Mouse (Mus musculus) stomach, embryonic 16.5 days (tissue): Measurements from ENCODE around the gene Ubash3b. TPM values are rescaled to one million over a fixed set of nuclear protein-coding genes. Genes with fewer than 3 reads are reported as not detected.

Experiments used
- ATAC-seq: fragments of 200-750 bp; cut with Nextera tagmentation; 2 replicates; pipeline ENCODE4 v1.8.0; 2017; ENCODE audit warnings: moderate number of reproducible peaks, moderate TSS enrichment; ENCODE audit not compliant: insufficient read depth, low FRiP score
- H3K27ac ChIP-seq: fragments of 300-500 bp; sonication (generic); 2 replicates; pipeline ENCODE4 v1.5.1; 2014; ENCODE audit warnings: low read length
- H3K27me3 ChIP-seq: fragments of 300-500 bp; sonication (generic); 2 replicates; pipeline ENCODE4 v1.6.1; 2014; ENCODE audit warnings: low read length, control low read depth, mixed read lengths; ENCODE audit not compliant: control insufficient read depth, insufficient read depth
- H3K36me3 ChIP-seq: fragments of 300-500 bp; sonication (generic); 2 replicates; pipeline ENCODE4 v1.6.1; 2014; ENCODE audit warnings: low read length; ENCODE audit not compliant: control insufficient read depth, insufficient read depth
- H3K4me1 ChIP-seq: fragments of 300-500 bp; sonication (generic); 2 replicates; pipeline ENCODE4 v1.6.1; 2014; ENCODE audit warnings: low read length, control low read depth, mixed read lengths; ENCODE audit not compliant: control insufficient read depth, insufficient read depth
- H3K4me2 ChIP-seq: fragments of 300-500 bp; sonication (generic); 2 replicates; pipeline ENCODE4 v1.6.1; 2014; ENCODE audit warnings: low read depth, low read length, mixed read lengths
- H3K4me3 ChIP-seq: fragments of 300-500 bp; sonication (generic); replicated peaks from 2 replicates; pipeline ENCODE4 v1.5.1; 2014; ENCODE audit warnings: mild to moderate bottlenecking, low read length
- H3K9ac ChIP-seq: fragments of 300-500 bp; sonication (generic); 2 replicates; pipeline ENCODE4 v1.6.1; 2014; ENCODE audit warnings: low read length
- H3K9me3 ChIP-seq: fragments of 300-500 bp; sonication (generic); replicated peaks from 2 replicates; pipeline ENCODE4 v1.6.1; 2016; ENCODE audit warnings: low read length, control low read depth; ENCODE audit not compliant: control insufficient read depth
- WGBS: fragments of 180-500 bp; shearing (Covaris S2); extraction: QIAGEN DNeasy Blood & Tissue Kit; methylation state at CpG from one replicate; pipeline ENCODE4 v1.1.7; 2014; 5-methylcytosine and 5-hydroxymethylcytosine counted together
- polyA plus RNA-seq: library from polyadenylated mRNA; unstranded; fragments of >200 nt; fragmentation: Nextera tagmentation; extraction: Ambion mirVana; gene quantifications from 2 replicates; pipeline ENCODE4 v1.2.1, GENCODE M21; 2015

Gene Ubash3b
- polyA plus RNA-seq, 1 experiment from 2014 or later = 3.0 TPM

- ATAC-seq = no peak
- H3K27ac ChIP-seq = no peak overlapping the region
- no peak overlapping the region for H3K4me2 ChIP-seq
- H3K4me1 ChIP-seq = 0 out of 2 replicates have a peak, but pooled peaks cover 14% of the 10 kb centered on the region
- H3K9me3 ChIP-seq = no peaks in the 10 kb centered on the region
- H3K4me3 ChIP-seq = no peak overlapping the region
- no peaks in the 10 kb centered on the region for H3K36me3 ChIP-seq
- no peaks in the 10 kb centered on the region; the same call in 1 of the 2 replicates for H3K27me3 ChIP-seq
- WGBS = 81% methylated on average over 7 of the region's 7 CpGs
- H3K9ac ChIP-seq = no peak overlapping the region
Measured at GRCm38 (mm10) chr9:41148600-41148999, 12.9 kb downstream of the Ubash3b start.

DNA sequence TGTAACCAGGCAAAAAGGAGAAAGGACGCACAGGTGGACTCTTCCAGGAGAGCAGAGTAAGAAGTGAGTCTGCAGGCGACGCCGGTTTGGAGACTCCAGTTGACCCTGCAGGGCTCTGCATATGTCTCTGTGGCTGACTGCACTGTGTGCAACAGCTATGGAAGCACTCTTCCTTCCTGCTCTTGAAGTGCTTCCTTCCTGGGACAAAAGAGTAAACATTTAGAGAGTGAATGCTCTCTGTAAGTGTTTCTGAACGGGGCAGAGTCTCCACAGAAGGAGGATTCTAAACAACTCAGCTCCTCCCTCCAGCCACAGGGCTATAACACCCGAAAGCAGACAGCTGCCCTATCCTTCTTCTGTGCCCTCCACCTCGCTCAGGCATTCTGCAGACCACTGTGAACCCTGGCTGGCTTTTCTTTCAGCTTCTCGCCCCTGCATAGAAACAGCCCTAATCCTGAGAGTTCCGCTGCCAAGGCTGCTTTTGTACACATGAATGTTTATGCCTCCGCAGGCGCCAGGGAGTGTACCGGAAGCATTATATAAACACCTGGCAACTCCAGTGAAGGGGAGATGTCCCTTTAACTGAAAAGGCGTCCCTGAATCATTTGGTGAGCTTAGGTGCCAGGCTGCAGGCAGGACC, 14.2 kb downstream of the Ubash3b start:
- Histone ChIP-seq H3K4me3 (no peak overlapping the region), H3K27me3 (no peaks in the 10 kb centered on the region; the same call in 1 of the 2 replicates), H3K4me1 (0 out of 2 replicates have a peak, but pooled peaks cover 11% of the 10 kb centered on the region), H3K9me3 (no peaks in the 10 kb centered on the region), H3K27ac (peak overlapping the region; percentile 29; the same call in 1 of the 2 replicates), H3K9ac (peak overlapping the region; percentile 3; the same call in 1 of the 2 replicates), H3K4me2 (peak overlapping the region; percentile 36; the same call in 1 of the 2 replicates), H3K36me3 (no peaks in the 10 kb centered on the region)
- no peak for ATAC-seq
- WGBS = 17% methylated on average over 13 of the region's 13 CpGs

DNA sequence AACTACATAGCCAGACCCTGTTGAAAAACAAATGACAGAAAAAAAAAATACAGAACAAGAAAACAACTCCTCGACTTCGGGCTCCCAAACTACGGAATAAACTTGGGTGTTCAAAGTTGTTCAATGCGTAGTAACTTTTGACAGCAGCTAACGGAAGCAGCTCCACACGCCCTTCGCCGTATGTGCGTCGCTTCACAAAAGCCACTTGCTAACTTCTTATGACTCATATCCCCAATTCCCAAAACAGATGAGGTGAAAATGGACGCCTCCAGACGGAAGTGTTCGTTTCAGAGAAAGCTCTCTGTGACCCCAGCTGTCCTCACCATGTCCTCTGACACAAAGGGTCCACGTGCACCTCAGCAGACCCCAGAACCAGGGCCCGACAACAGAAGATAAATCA, 17.7 kb downstream of the Ubash3b start:
- H3K27ac ChIP-seq = no peak overlapping the region
- no peak overlapping the region for H3K9ac ChIP-seq
- no peak overlapping the region for H3K4me2 ChIP-seq
- no peaks in the 10 kb centered on the region for H3K9me3 ChIP-seq
- no peaks in the 10 kb centered on the region; the same call in 1 of the 2 replicates for H3K27me3 ChIP-seq
- no peak overlapping the region for H3K4me3 ChIP-seq
- 86% methylated on average over 15 of the region's 15 CpGs for WGBS
- H3K4me1 ChIP-seq = 0 out of 2 replicates have a peak, but pooled peaks cover 11% of the 10 kb centered on the region
- no peak for ATAC-seq
- no peaks in the 10 kb centered on the region for H3K36me3 ChIP-seq

- Histone ChIP-seq H3K4me1 (0 out of 2 replicates have a peak, but pooled peaks cover 11% of the 10 kb centered on the region), H3K4me3 (no peak overlapping the region), H3K36me3 (no peaks in the 10 kb centered on the region), H3K27me3 (no peaks in the 10 kb centered on the region; the same call in 1 of the 2 replicates), H3K9me3 (no peaks in the 10 kb centered on the region), H3K9ac (no peak overlapping the region), H3K4me2 (no peak overlapping the region), H3K27ac (no peak overlapping the region)
- WGBS = 81% methylated on average over 3 of the region's 3 CpGs
- ATAC-seq = no peak
Measured at GRCm38 (mm10) chr9:41143115-41143514, 18.4 kb downstream of the Ubash3b start.

GRCm38 (mm10) chr9:41141026-41141425, 20.5 kb downstream of the Ubash3b start:
- Histone ChIP-seq H3K4me2 (no peak overlapping the region), H3K9me3 (no peaks in the 10 kb centered on the region), H3K4me3 (no peak overlapping the region), H3K9ac (no peak overlapping the region), H3K36me3 (no peaks in the 10 kb centered on the region), H3K27ac (no peak overlapping the region), H3K27me3 (no peaks in the 10 kb centered on the region; the same call in 1 of the 2 replicates), H3K4me1 (no peaks in the 10 kb centered on the region)
- WGBS = 59% methylated on average over 2 of the region's 2 CpGs
- ATAC-seq = no peak

DNA sequence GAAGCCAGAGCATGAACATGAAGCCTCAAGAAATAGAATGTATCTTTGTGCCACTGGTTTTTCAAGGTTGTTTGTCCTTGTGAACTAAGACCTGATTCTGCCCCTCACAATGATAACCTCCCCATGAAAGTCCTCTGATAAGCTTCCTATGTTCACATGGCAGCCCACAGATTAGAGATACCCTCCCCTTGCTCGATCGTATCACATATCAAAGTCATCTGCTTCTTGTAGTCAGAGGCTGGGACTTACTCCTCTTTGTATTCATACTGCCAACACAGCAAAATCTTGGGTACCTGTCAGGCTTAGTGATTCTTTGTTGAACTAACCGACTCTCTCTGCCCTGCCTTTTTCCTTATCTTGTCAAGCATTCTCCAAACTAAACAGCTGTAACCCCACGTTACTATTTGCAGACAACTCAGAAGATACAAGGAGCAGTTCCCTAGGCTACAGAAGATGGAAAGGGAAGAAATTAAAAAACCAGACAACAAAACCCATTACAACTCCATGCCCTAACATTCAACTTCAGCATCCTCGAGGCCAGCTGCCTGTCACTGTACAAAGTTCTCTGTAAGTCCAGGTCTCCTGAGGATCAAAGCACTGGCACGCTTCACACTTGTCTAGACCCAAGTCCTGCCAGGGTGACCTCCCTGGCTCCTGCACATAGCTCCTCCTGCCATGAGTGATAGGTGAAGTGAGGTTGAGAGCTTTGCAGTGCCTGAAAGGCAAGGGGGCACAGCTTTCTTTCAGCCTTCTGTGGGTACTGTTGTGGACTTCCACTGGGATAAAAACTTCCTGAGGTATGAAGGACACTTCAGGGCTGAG, 22.3 kb downstream of the Ubash3b start:
- 50% methylated on average over 6 of the region's 6 CpGs for WGBS
- H3K4me3 ChIP-seq = no peak overlapping the region
- no peak overlapping the region for H3K4me2 ChIP-seq
- H3K27ac ChIP-seq = no peak overlapping the region
- no peaks in the 10 kb centered on the region for H3K27me3 ChIP-seq
- H3K4me1 ChIP-seq = no peaks in the 10 kb centered on the region
- ATAC-seq = no peak
- no peaks in the 10 kb centered on the region for H3K36me3 ChIP-seq
- H3K9me3 ChIP-seq = no peaks in the 10 kb centered on the region
- no peak overlapping the region for H3K9ac ChIP-seq

DNA sequence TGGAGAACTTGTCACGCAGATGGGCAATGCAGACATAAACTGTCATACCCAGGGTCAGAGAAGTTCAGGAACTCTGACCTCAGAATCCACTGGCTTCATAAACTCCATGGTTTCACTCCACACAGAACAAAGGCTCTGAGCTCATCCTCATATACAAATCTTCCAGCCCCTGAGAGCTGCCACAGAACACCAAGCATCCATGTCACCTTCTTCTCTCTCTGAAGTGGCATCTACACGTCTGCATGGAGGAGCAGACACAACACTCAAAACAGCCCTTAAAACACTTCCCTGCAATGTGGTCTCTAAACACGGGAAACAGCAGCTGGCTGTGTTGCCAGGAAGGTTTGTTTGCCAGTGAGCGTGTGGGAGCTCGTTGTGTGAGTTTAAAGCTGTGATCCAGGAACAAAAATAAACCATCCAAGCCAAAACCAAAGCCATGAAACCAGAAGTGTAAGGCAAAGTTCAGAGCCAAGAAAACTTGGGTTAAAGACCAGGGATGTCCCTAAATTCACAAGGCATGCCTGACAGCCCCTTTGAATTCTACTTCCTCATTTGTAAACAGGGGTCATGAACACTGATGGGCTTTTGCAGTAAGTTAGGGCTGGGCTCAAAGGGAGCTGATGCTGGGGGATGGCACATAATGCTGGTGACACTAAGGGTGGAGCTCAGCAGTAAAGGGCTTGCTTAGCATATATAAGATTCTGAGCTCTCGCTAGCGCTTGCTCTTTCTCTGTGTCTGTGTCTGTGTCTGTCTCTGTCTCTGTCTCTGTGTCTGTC, 24.6 kb downstream of the Ubash3b start:
- Histone ChIP-seq H3K9me3 (no peaks in the 10 kb centered on the region), H3K36me3 (no peaks in the 10 kb centered on the region), H3K27ac (no peak overlapping the region), H3K27me3 (no peaks in the 10 kb centered on the region), H3K9ac (no peak overlapping the region), H3K4me2 (no peak overlapping the region), H3K4me1 (no peaks in the 10 kb centered on the region), H3K4me3 (no peak overlapping the region)
- no peak for ATAC-seq
- WGBS = 42% methylated on average over 7 of the region's 7 CpGs

GRCm38 (mm10) chr9:41136273-41136672, 25.2 kb downstream of the Ubash3b start:
- no peak for ATAC-seq
- H3K4me2 ChIP-seq = no peak overlapping the region
- no peaks in the 10 kb centered on the region for H3K4me1 ChIP-seq
- H3K4me3 ChIP-seq = no peak overlapping the region
- H3K9me3 ChIP-seq = no peaks in the 10 kb centered on the region
- no peak overlapping the region for H3K27ac ChIP-seq
- H3K27me3 ChIP-seq = no peaks in the 10 kb centered on the region
- WGBS = 94% methylated on average over 2 of the region's 2 CpGs
- H3K9ac ChIP-seq = no peak overlapping the region
- H3K36me3 ChIP-seq = no peaks in the 10 kb centered on the region
